Mouse (Mus musculus): Measurements from ENCODE around the gene Glod4. TPM values are rescaled to one million over a fixed set of nuclear protein-coding genes. Genes with fewer than 3 reads are reported as not detected.

The Glod4 gene
- polyA plus RNA-seq, 1 experiment from 2014 or later = 136 TPM

DNA sequence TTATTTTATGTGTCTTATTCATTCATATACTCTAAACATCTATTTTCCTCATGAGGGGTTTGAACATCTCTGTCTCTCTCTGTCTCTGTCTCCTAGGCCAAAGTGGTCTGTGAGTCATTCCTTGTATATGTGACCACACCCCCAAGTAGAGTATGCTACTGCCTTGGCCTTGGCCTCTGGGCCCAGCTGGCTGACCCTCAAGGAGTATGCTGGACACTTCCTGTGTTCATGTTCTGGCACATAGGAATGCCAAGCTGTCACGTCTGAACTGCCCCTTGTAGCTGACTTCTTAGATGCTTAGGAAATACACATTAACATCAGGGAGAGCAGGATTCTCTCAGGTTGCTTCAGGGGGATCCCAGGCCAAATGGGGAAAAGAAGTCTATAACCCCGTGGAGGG lies 163.2 kb downstream of the Glod4 start:
- H3K36me3 ChIP-seq = peaks cover 47% of the 10 kb centered on the region
- no peak for ATAC-seq (ENCODE audit: insufficient number of reproducible peaks, insufficient read depth, low FRiP score, low TSS enrichment, low read depth)
- H3K9ac ChIP-seq (replicated peaks) = no peak overlapping the region
- no peaks in the 10 kb centered on the region for H3K27me3 ChIP-seq
- H3K4me2 ChIP-seq = no peak overlapping the region
- no peak overlapping the region for H3K27ac ChIP-seq
- H3K4me3 ChIP-seq (replicated peaks) = no peak overlapping the region
- H3K9me3 ChIP-seq = no peaks in the 10 kb centered on the region
- peaks cover 28% of the 10 kb centered on the region for H3K4me1 ChIP-seq (replicated peaks)
- WGBS = 60% methylated on average over 2 of the region's 2 CpGs

DNA sequence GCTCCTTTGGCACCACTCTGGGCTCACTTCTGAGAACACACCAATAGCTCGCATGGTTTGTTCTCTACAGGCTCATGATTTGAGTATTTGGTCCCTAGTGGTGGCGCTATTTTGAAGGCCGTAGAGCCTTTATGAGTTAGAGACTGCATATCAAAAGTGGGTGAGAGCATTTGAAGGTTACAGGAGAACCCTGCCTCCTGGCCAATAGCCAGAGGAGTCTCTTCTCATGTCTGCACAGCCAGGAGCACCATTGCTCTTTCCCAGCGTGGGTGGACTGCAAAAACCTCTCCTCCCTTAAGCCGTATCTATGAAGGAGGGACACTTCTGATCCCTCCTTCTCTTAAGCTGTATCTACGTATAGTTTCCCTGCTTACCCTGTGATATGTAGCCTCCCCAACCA lies 166.2 kb downstream of the Glod4 start:
- H3K4me1 ChIP-seq (replicated peaks) = peaks cover 17% of the 10 kb centered on the region; the same call in 1 of the 2 replicates
- H3K4me2 ChIP-seq = no peak overlapping the region
- whole genome bisulfite sequencing = 87% methylated on average over 6 of the region's 6 CpGs
- no peak overlapping the region for H3K4me3 ChIP-seq (replicated peaks)
- ATAC-seq (ENCODE audit: insufficient number of reproducible peaks, insufficient read depth, low FRiP score, low TSS enrichment, low read depth) = no peak
- peaks cover 49% of the 10 kb centered on the region for H3K36me3 ChIP-seq
- H3K27ac ChIP-seq = no peak overlapping the region
- H3K9me3 ChIP-seq = no peaks in the 10 kb centered on the region
- no peak overlapping the region for H3K9ac ChIP-seq (replicated peaks)
- no peaks in the 10 kb centered on the region for H3K27me3 ChIP-seq

DNA sequence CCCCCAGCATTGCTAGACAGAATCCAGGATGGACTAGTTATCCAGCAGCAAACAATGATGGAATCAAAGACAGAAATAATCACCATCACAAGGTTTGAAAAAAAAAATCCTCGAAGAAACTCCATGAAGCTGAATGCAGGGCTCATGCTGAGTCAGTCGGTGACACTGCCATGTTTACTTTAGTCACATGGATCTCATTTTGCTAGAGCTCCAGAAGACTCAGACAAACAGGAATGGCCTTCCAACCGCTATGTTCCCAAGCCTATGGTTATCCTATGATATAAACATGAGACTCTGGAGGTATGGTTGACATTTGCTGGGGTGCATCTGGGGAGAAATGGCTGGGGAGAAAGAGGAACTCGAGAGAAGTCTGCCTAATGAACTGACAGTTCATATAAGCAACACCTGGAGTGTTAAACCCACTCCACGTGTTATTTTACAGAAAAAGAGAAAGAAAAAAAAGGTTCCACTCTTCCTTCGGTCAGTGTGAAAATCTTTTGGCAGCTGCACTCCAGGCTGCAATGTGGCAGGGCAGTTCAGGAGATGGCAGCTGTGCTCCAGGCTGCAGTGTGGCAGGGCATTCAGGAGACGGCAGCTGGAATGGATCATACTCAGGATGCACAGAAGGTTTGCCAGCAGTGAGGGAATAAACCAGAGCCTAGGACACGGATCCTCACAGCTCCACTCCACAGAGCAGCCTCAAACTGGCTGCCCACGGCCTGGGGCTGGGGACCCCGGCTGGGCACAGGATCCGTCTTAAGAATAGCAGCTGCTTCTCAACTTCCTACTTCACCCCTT lies 169.0 kb downstream of the Glod4 start:
- Histone ChIP-seq H3K27me3 (no peaks in the 10 kb centered on the region), H3K9ac (replicated peaks) (no peak overlapping the region), H3K4me1 (replicated peaks) (peaks cover 9% of the 10 kb centered on the region; the same call in 1 of the 2 replicates), H3K36me3 (peaks cover 23% of the 10 kb centered on the region), H3K9me3 (no peaks in the 10 kb centered on the region), H3K4me3 (replicated peaks) (no peak overlapping the region), H3K27ac (peak overlapping the region; percentile 66), H3K4me2 (no peak overlapping the region)
- 43% methylated on average over 11 of the region's 11 CpGs for WGBS
- no peak for ATAC-seq (ENCODE audit: insufficient number of reproducible peaks, insufficient read depth, low FRiP score, low TSS enrichment, low read depth)

Other genes with a start within 250 kb of the Glod4 start
- 0.23 and 0.70 TPM in 2 replicates for gene 1700016K19Rik, start 243.8 kb downstream of the Glod4 start, polyA plus RNA-seq (2016; fragmentation: Nextera tagmentation; extraction: Ambion mirVana)
- gene Rflnb, start 215.9 kb downstream of the Glod4 start, polyA plus RNA-seq (2016; fragmentation: Nextera tagmentation; extraction: Ambion mirVana) = 50.9 and 54.0 TPM in 2 replicates
- 39.1 and 43.4 TPM in 2 replicates for gene Vps53, start 64.1 kb downstream of the Glod4 start, polyA plus RNA-seq (2016; fragmentation: Nextera tagmentation; extraction: Ambion mirVana)
- gene Fam57a, start 64.1 kb downstream of the Glod4 start, polyA plus RNA-seq (2016; fragmentation: Nextera tagmentation; extraction: Ambion mirVana) = 24.2 and 26.6 TPM in 2 replicates
- gene Dbil5, start 26.1 kb downstream of the Glod4 start, polyA plus RNA-seq (2016; fragmentation: Nextera tagmentation; extraction: Ambion mirVana) = 0.95 and 1.0 TPM in 2 replicates
- 33.0 and 34.5 TPM in 2 replicates for gene Gemin4, start 26.1 kb downstream of the Glod4 start, polyA plus RNA-seq (2016; fragmentation: Nextera tagmentation; extraction: Ambion mirVana)
- 23.0 and 23.9 TPM in 2 replicates for gene Mrm3, start within 50 bp of the Glod4 start, polyA plus RNA-seq (2016; fragmentation: Nextera tagmentation; extraction: Ambion mirVana)
- 61.2 and 67.7 TPM in 2 replicates for gene Nxn, start 155.4 kb upstream of the Glod4 start, polyA plus RNA-seq (2016; fragmentation: Nextera tagmentation; extraction: Ambion mirVana)
- 127 and 149 TPM in 2 replicates for gene Timm22, start 163.2 kb upstream of the Glod4 start, polyA plus RNA-seq (2016; fragmentation: Nextera tagmentation; extraction: Ambion mirVana)